Mouse (Mus musculus) adrenal gland, postnatal 10 days (tissue): ENCODE measurements around the gene Rbp2. TPM values are rescaled to one million over a fixed set of nuclear protein-coding genes. Genes with fewer than 3 reads are reported as not detected.

Source experiments
- DNase-seq: peaks from one replicate; pipeline ENCODE4 v3.0.0; 2021; ENCODE audit warnings: mixed read lengths
- total RNA-seq, 2 experiments: library from RNA; stranded (reverse); gene quantifications; 2 replicates each; pipeline ENCODE4 v1.2.3; 2021

Gene Rbp2
- total RNA-seq, 2 experiments from 2014 or later = 0.48 to 1.4 TPM

DNA sequence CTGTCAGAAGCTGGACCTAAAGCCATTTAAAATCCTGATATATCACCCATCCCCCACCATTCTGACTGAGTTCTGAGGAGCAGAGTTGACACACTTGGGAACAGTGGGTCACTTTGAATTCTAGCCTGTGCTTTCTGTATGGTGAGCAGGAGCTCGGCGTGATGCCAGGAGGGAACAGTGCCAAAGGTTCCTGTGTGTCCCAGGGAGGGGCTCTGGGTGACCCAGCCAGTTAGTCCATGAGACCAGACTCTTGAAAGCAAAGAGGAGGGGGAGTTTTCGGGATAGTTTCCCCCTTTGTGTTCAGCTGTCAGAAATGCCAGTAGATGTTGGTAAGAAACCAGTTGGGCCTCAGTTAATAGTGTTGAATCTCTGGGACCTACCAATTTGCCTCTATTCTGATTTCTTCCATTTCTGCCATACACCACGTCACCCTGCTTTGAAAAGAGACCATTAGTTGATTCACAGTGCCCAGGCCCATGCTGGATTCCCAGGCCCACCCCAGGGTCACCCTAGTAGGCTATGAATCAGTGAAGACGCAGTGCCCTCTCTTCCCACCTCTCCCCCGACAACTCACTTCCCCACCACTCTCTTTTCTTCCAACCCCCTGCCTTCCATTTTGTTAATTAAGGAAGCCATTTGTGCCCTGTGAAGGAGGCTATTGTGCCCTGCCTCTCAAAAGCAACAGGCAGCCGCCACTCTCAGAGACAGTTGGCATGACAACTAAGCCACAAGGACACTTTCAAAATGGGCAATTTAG is 39.0 kb downstream of the Rbp2 start:
- DNase-seq = peak; percentile 18

DNA sequence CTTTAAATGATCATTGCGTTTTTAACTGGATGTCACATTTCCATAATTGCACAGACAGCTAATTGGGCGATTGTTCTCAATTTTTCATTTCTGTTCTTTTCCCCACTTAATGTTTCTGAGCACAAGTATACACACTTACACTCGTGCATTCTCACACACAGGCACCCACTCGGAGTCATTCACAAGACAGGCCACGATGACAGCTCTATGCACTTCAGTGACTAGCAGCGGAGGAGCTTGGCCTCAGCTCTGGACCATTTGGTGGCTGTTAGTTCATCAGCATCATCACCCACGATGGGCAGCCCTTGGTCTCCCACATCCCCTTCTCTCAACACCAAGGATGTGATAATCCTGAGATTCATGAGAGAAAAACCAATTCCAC is 39.6 kb downstream of the Rbp2 start:
- DNase-seq = no peak

- no peak for DNase-seq
Measured at GRCm38 (mm10) chr9:98527226-98527625, 41.3 kb downstream of the Rbp2 start.

GRCm38 (mm10) chr9:98529776-98530175 is 43.9 kb downstream of the Rbp2 start:
- DNase-seq = no peak

DNA sequence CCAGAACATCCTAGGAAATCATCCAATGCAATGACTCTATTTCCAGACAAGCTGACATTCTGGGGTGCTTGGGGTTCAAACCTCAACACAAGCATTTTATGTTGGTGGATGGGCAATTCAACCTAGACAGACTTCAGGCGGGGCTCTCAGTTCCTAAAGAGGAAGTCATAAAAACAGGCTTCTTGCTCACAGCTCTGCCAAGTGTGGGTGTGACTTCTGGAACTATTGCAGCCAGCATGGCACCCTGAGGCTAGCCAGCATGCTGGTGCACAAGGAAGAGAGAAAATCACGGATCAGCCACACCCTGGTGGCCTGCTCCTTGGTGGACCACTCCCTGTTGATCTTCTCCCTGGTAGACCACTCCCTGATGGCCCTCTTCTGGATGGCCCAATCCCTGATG is 45.1 kb downstream of the Rbp2 start:
- no peak for DNase-seq

DNA sequence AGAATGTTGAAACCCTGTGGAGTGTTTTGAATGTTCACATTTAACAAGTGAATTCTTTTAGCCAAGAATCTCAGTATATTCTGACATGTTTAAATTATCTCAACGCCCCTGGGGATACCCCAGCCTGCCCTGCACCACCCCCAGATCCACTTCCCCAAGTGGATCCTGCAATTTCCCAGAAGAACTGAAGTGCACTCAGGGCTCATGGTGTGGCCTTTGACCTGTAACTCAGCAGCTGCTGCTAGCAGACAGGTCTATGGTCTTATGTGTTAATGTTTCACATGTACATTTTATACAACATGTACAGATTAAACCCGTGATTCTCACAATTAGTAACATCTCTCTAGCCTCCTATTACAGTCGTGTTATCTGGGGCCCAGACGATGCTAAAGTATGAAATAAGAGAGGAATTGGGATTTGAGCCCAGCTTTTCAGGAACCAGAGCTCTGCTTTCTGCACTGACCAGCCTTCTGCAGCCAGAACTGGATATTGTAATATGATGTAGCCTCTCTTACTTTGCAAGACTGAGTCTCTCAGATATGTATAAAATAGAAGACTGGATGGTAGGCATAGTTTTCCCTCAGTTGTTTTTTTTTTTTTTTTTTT is 48.9 kb downstream of the Rbp2 start:
- DNase-seq = no peak

GRCm38 (mm10) chr9:98535763-98536162 is 49.8 kb downstream of the Rbp2 start:
- no peak for DNase-seq

GRCm38 (mm10) chr9:98538017-98538712 is 52.2 kb downstream of the Rbp2 start:
- DNase-seq = peak; percentile 14

GRCm38 (mm10) chr9:98538713-98539360 is 52.9 kb downstream of the Rbp2 start:
- DNase-seq = peak; percentile 78

GRCm38 (mm10) chr9:98544042-98544441 is 58.1 kb downstream of the Rbp2 start:
- no peak for DNase-seq

Other genes with a start within 250 kb of the Rbp2 start
- 10 to 100 TPM; 12.5 to 14.5 TPM for gene Nmnat3, start 198.7 kb upstream of the Rbp2 start, total RNA-seq
- 10 to 100 TPM; 13.2 to 20.9 TPM for gene Rbp1, start 63.2 kb upstream of the Rbp2 start, total RNA-seq
- gene Copb2, start 77.6 kb downstream of the Rbp2 start, total RNA-seq = 100 to 1,000 TPM; 111 to 114 TPM
- 10 to 100 TPM; 55.1 to 59.4 TPM for gene Mrps22, start 115.5 kb downstream of the Rbp2 start, total RNA-seq